Mouse (Mus musculus) kidney, adult 2 months (tissue): ENCODE data around the gene Col4a3. TPM values are rescaled to one million over a fixed set of nuclear protein-coding genes. Genes with fewer than 3 reads are reported as not detected.

Experiments used
- DNase-seq: peaks from one replicate; pipeline ENCODE4 v3.0.0; 2021
- H3K27ac ChIP-seq: fragments of 200-500 bp; 2 replicates; pipeline ENCODE4 v1.5.1; 2012; ENCODE audit warnings: low read depth, low read length, control low read depth, inconsistent platforms; ENCODE audit not compliant: insufficient read depth
- H3K27me3 ChIP-seq: fragments of 200-500 bp; replicated peaks from 2 replicates; pipeline ENCODE4 v1.6.1; 2012; ENCODE audit warnings: mild to moderate bottlenecking, moderate library complexity, low read length, inconsistent platforms; ENCODE audit not compliant: control insufficient read depth, insufficient read depth
- H3K36me3 ChIP-seq: fragments of 200-500 bp; 2 replicates; pipeline ENCODE4 v1.6.1; 2012; ENCODE audit warnings: mild to moderate bottlenecking, moderate library complexity, low read length, inconsistent platforms; ENCODE audit not compliant: control insufficient read depth, insufficient read depth
- H3K4me1 ChIP-seq: fragments of 200-500 bp; 2 replicates; pipeline ENCODE4 v1.6.1; 2011; ENCODE audit warnings: low read length; ENCODE audit not compliant: control insufficient read depth, insufficient read depth
- H3K4me3 ChIP-seq: fragments of 200-500 bp; 2 replicates; pipeline ENCODE4 v1.5.1; 2011; ENCODE audit warnings: mild to moderate bottlenecking, low read depth, low read length, control low read depth; ENCODE audit not compliant: insufficient read depth
- CTCF ChIP-seq: fragments of 200-500 bp; conservative IDR thresholded peaks from 2 replicates; pipeline ENCODE4 v1.5.1; 2011; ENCODE audit warnings: low read depth, mild to moderate bottlenecking, control low read depth, low read length, moderate library complexity, mixed read lengths; ENCODE audit not compliant: insufficient read depth, insufficient read length
- POLR2A ChIP-seq: fragments of 200-500 bp; IDR thresholded peaks from one replicate; pipeline ENCODE4 v1.6.1; 2011; ENCODE audit warnings: low read depth, low read length, control low read depth
- WGBS: fragments of 180-500 bp; shearing (Covaris S2); methylation state at CpG from one replicate; pipeline ENCODE4 v1.1.7; 2018; 5-methylcytosine and 5-hydroxymethylcytosine counted together
- polyA plus RNA-seq: library from polyadenylated mRNA; depleted of rRNA; stranded (reverse); fragments of >200 nt; gene quantifications from 2 replicates; pipeline ENCODE4 v1.2.3, GENCODE M21; 2012

Gene Col4a3
- polyA plus RNA-seq, 1 experiment: 57.7 TPM

DNA sequence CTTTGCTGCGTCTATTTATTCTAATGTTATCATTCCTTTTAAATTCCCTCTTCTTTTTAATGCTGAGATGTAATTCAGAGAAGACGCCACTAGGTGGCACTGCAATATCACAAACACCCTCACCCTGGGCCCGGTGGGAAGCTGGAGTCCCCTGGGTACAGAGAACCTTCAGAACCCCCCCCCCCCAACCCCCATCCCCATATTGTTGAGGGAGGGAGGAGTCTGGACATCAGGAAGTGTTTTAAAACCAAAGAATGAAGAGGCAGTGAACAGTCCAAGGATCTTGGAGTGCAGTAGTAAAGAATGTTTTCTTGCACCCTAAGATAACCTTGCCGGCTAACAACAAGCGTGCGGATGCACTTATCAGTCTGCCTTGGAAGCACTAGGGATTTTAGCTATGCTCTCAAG, 32.3 kb upstream of the Col4a3 start:
- WGBS: 29% methylated on average over 6 of the region's 6 CpGs
- 0 out of 2 replicates have a peak overlapping the region, but pooled peaks have one; percentile 39 for H3K27ac ChIP-seq
- no peak for TF ChIP-seq POLR2A
- peak; percentile 62 for TF ChIP-seq CTCF
- H3K27me3 ChIP-seq: no peaks in the 10 kb centered on the region
- peaks cover 5% of the 10 kb centered on the region for H3K4me1 ChIP-seq
- no peak overlapping the region for H3K4me3 ChIP-seq
- peak; percentile 39 for DNase-seq
- no peaks in the 10 kb centered on the region; the same call in 1 of the 2 replicates for H3K36me3 ChIP-seq

DNA sequence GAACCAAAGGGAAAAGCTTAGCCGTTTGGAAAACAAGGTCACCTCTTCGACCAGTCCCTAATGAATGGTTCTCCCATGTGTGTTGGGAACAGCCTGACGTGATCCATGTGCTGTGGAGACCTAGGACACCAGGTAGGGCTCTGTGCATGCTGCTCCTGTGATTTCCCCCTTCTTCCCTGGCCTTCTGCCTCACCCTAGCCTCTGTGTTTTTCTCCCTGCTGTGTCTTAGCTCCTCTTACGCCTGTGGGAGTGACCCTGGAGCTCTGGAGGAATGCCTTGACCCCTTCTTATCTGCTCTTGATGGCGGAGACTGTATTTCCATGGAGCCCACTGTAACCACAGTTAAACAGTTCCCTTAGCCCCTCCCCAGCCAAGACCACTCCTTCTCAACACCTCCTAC, 31.8 kb upstream of the Col4a3 start:
- Histone ChIP-seq H3K27ac (0 out of 2 replicates have a peak overlapping the region, but pooled peaks have one; percentile 39), H3K4me1 (peaks cover 5% of the 10 kb centered on the region), H3K4me3 (no peak overlapping the region), H3K27me3 (no peaks in the 10 kb centered on the region), H3K36me3 (no peaks in the 10 kb centered on the region; the same call in 1 of the 2 replicates)
- TF ChIP-seq POLR2A (no peak), CTCF (no peak)
- DNase-seq: no peak
- WGBS: 54% methylated on average over 5 of the region's 5 CpGs

DNA sequence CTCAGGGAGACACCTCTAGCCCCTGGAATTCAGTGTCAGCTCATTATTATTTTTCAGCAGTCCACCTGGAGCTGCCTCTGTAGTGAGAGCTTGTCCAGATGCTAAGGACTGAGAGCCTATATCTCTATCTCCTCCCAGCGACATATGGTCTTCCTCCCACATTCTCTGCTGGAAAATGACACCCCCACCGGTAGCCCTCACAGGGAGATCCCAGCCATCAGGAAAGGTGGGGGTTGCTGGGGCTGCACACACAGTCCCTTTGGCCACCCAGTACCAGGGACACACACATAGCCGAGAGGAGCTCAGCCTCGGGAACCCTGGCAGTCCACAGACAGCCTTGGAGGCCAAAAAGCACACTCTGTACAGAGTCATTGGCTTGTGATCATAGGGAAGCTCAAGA, 26.5 kb upstream of the Col4a3 start:
- DNase-seq: no peak
- TF ChIP-seq POLR2A: no peak
- no peak for TF ChIP-seq CTCF
- Histone ChIP-seq H3K4me3 (no peak overlapping the region), H3K36me3 (peaks cover 7% of the 10 kb centered on the region), H3K4me1 (no peaks in the 10 kb centered on the region), H3K27me3 (no peaks in the 10 kb centered on the region), H3K27ac (no peak overlapping the region)
- WGBS: 61% methylated on average over 4 of the region's 4 CpGs

DNA sequence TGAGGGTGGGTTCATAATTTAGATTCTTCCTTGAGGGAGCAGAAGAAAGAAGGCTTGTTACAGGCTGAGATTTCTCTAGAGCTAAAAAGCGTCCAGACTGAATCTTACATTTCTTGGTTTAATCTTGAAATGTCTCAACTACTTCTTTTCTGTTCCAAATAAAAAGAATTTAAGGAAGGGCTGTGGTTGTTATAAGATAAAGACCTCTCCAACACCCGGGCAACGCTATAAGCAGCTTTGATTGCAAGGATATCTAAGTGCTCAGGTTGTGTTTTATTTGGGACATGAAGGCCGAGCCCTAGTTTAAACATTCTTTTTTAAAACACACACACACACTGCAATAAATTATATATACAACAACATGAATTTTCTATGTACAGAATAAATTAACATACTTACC, 17.3 kb upstream of the Col4a3 start:
- H3K4me3 ChIP-seq: no peak overlapping the region
- no peak for DNase-seq
- TF ChIP-seq CTCF (no peak), POLR2A (no peak)
- no peak overlapping the region for H3K27ac ChIP-seq
- H3K36me3 ChIP-seq: peaks cover 10% of the 10 kb centered on the region
- H3K27me3 ChIP-seq: no peaks in the 10 kb centered on the region
- H3K4me1 ChIP-seq: peaks cover 2% of the 10 kb centered on the region; the same call in 1 of the 2 replicates
- 85% methylated on average over 4 of the region's 4 CpGs for WGBS

DNA sequence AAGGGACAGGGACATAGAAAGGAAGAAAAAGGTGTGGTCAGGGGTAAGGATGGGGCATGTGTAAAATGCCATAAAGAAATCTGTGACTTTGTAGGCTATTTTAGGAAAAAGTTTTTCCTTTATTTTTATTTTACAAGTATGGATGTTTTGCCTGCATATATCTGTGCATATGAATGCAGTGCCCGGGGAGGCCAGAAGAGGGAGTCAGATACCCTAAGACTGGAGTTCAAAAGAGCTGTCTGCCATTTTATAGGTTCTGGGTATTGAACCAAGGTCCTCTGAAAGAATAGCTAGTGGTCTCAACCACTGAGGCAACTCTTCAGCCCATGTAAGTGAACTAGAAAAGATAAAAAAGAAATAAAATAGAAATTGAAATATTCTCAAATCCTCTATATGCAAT, 15.0 kb upstream of the Col4a3 start:
- peaks cover 2% of the 10 kb centered on the region; the same call in 1 of the 2 replicates for H3K4me1 ChIP-seq
- WGBS: 84% methylated on average over 1 of the region's 1 CpGs
- H3K27me3 ChIP-seq: no peaks in the 10 kb centered on the region
- H3K36me3 ChIP-seq: peaks cover 10% of the 10 kb centered on the region
- TF ChIP-seq CTCF: peak; percentile 49
- no peak for TF ChIP-seq POLR2A
- no peak overlapping the region for H3K4me3 ChIP-seq
- peak; percentile 60 for DNase-seq
- no peak overlapping the region for H3K27ac ChIP-seq

DNA sequence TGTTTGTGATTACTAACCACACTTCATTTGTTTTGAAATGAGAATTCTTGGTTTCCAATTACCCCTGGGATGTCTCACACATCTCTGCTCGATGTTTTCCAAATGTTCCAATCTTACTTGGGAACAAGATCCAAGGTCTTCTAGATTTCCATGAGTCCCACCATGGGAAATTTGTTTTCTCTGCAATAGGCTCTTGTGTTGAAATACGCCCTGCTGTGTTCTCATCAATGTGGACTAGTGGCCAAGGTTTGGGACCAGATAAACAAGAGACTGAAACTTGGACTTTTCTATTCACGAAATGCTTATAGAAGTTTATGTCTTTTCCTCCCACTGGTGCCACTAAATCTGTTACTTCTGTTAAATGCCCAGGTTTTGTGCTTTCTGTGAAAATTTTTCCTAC, 11.0 kb upstream of the Col4a3 start:
- no peak for DNase-seq
- Histone ChIP-seq H3K36me3 (peaks cover 5% of the 10 kb centered on the region), H3K4me1 (peaks cover 34% of the 10 kb centered on the region), H3K27ac (no peak overlapping the region), H3K27me3 (no peaks in the 10 kb centered on the region), H3K4me3 (no peak overlapping the region)
- 77% methylated on average over 3 of the region's 3 CpGs for WGBS
- no peak for TF ChIP-seq CTCF
- no peak for TF ChIP-seq POLR2A

DNA sequence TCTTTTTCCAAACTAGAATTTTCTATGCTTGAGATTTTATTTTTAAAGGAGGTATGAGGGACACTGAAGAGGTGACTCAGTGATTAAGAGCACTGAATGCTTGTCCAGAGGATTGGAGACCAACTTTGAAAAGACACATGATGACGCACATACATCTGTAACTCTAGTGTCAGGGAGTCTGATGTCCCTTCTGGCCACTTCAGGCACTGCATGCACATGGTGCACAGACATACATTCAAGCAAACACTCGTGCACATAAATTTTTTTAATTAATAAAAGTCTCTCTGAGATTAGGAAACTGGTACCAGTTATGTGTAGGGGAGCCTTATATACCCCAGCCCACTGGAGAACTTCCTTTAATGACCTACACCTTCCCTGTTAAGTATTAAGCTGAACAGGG, 10.5 kb upstream of the Col4a3 start:
- DNase-seq: no peak
- Histone ChIP-seq H3K27me3 (no peaks in the 10 kb centered on the region), H3K27ac (no peak overlapping the region), H3K4me3 (no peak overlapping the region), H3K36me3 (peaks cover 4% of the 10 kb centered on the region), H3K4me1 (peaks cover 35% of the 10 kb centered on the region)
- 81% methylated on average over 2 of the region's 2 CpGs for WGBS
- no peak for TF ChIP-seq CTCF
